Mouse (Mus musculus) megakaryocyte, embryonic 14.5 days (primary cell): ENCODE measurements around the gene Uap1l1.

Experiments used
- FLI1 ChIP-seq: IDR thresholded peaks from 2 replicates; pipeline ENCODE4 v1.6.1; 2012; ENCODE audit warnings: low read length, inconsistent platforms, mixed read lengths
- GATA1 ChIP-seq: IDR thresholded peaks from 3 replicates; pipeline ENCODE4 v1.6.1; 2012; ENCODE audit warnings: mixed read lengths, low read length, inconsistent platforms, borderline replicate concordance

- TF ChIP-seq GATA1 (no peak), FLI1 (no peak)
Measured at GRCm38 (mm10) chr2:25364761-25365090, 756 bp downstream of the Uap1l1 start.
